9 mouse cellular contexts compared by ENCODE assay signal in genomic region chr11:44517561-44518280, GRCm38 (mm10). TPM values are rescaled to one million over a fixed set of nuclear protein-coding genes. Genes with fewer than 3 reads are reported as not detected.
DNase-seq lines count a peak whose midpoint lies in the region; ATAC-seq and TF ChIP-seq lines count a peak whose summit lies in the region.
"Had no signal": no experiment of that assay in that cellular context is flagged by ENCODE, and none has a peak within 500 bp of the region (broad histone marks: within the 10 kb centered on the region; RNA-seq: fewer than 3 reads in every experiment).

No protein-coding gene starts in this region.

- no peaks in the 10 kb centered on the region for H3K27me3 ChIP-seq in kidney, embryonic 16.5 days (ENCODE audit: insufficient read depth, low read length)
- no peaks in the 10 kb centered on the region for H3K27me3 ChIP-seq in intestine, postnatal 0 days (replicated peaks; ENCODE audit: control insufficient read depth, insufficient read depth, low read length)
- no peaks in the 10 kb centered on the region for H3K27me3 ChIP-seq in neural tube, embryonic 14.5 days (ENCODE audit: control insufficient read depth, insufficient read depth, low read length)

- TF ChIP-seq POLR2A in cortical plate, adult 2 months (IDR thresholded peaks at IDR 0.05; ENCODE audit: extremely low read depth, insufficient read depth, low read length) = no peak
- no peak for TF ChIP-seq POLR2A in lung, adult 2 months (IDR thresholded peaks at IDR 0.05; ENCODE audit: borderline replicate concordance, extremely low read depth, low read depth, low read length)

- no peaks in the 10 kb centered on the region for H3K9me3 ChIP-seq in kidney, embryonic 16.5 days (ENCODE audit: low read length)
- no peaks in the 10 kb centered on the region for H3K9me3 ChIP-seq in intestine, postnatal 0 days (ENCODE audit: control insufficient read depth)
- no peaks in the 10 kb centered on the region for H3K9me3 ChIP-seq in neural tube, embryonic 14.5 days (ENCODE audit: control insufficient read depth, low read length)

- DNase-seq in kidney, postnatal 14 days = no peak
- DNase-seq in yolk sac, embryonic 10.5 days (ENCODE audit: low spot score) = no peak
- DNase-seq in adipocyte (ENCODE audit: low spot score) = no peak
- DNase-seq in lung, adult 2 months = no peak
- DNase-seq: lung, postnatal 14 days had no signal

- H3K4me3 ChIP-seq in kidney, embryonic 16.5 days (ENCODE audit: low read length) = peak overlapping the region; percentile 95
- peak overlapping the region; percentile 72; the same call in 1 of the 2 replicates for H3K4me3 ChIP-seq in cortical plate, adult 2 months (ENCODE audit: insufficient read depth, low read length)
- H3K4me3 ChIP-seq in intestine, postnatal 0 days (ENCODE audit: low read depth, low read length) = peak overlapping the region; percentile 99
- H3K4me3 ChIP-seq in neural tube, embryonic 14.5 days (ENCODE audit: low read depth, low read length) = peak overlapping the region; percentile 90
- no peak overlapping the region for H3K4me3 ChIP-seq in lung, adult 2 months (replicated peaks; ENCODE audit: extremely low read depth, low read depth, low read length)

- no peak for TF ChIP-seq CTCF in cortical plate, adult 2 months (IDR thresholded peaks at IDR 0.05; ENCODE audit: extremely low read depth, insufficient read depth, low read length)
- TF ChIP-seq CTCF in intestine, postnatal 0 days (IDR thresholded peaks at IDR 0.05; ENCODE audit: low read depth) = peak; percentile 44
- no peak for TF ChIP-seq CTCF in lung, adult 2 months (IDR thresholded peaks at IDR 0.05; ENCODE audit: insufficient read depth, low read length)

- no peak for ATAC-seq in kidney, embryonic 16.5 days (ENCODE audit: low FRiP score, low TSS enrichment)
- ATAC-seq in intestine, postnatal 0 days = no peak
- peak; percentile 1; the same call in 1 of the 2 replicates for ATAC-seq in neural tube, embryonic 14.5 days (ENCODE audit: low read depth)

- H3K4me1 ChIP-seq in kidney, embryonic 16.5 days (ENCODE audit: insufficient read depth, low read length) = peaks cover 19% of the 10 kb centered on the region
- no peaks in the 10 kb centered on the region; the same call in 1 of the 2 replicates for H3K4me1 ChIP-seq in cortical plate, adult 2 months (ENCODE audit: control insufficient read depth, insufficient read depth, low read length)
- H3K4me1 ChIP-seq in intestine, postnatal 0 days (replicated peaks; ENCODE audit: control insufficient read depth, insufficient read depth, low read length) = no peaks in the 10 kb centered on the region
- peaks cover 12% of the 10 kb centered on the region for H3K4me1 ChIP-seq in neural tube, embryonic 14.5 days (ENCODE audit: control insufficient read depth, insufficient read depth, low read length)
- H3K4me1 ChIP-seq in lung, adult 2 months (ENCODE audit: control insufficient read depth, insufficient read depth, low read length) = 0 out of 2 replicates have a peak, but pooled peaks cover 2% of the 10 kb centered on the region

- no peak overlapping the region for H3K27ac ChIP-seq in kidney, embryonic 16.5 days (ENCODE audit: low read length)
- no peak overlapping the region for H3K27ac ChIP-seq in cortical plate, adult 2 months (ENCODE audit: insufficient read depth, low read length)
- H3K27ac ChIP-seq in intestine, postnatal 0 days (ENCODE audit: low read depth, low read length) = no peak overlapping the region
- 0 out of 2 replicates have a peak overlapping the region, but pooled peaks have one; percentile 92 for H3K27ac ChIP-seq in neural tube, embryonic 14.5 days (ENCODE audit: low read depth, low read length)

- no peaks in the 10 kb centered on the region for H3K36me3 ChIP-seq in kidney, embryonic 16.5 days (ENCODE audit: insufficient read depth, low read length)
- no peaks in the 10 kb centered on the region for H3K36me3 ChIP-seq in intestine, postnatal 0 days (ENCODE audit: control insufficient read depth, insufficient read depth)
- no peaks in the 10 kb centered on the region for H3K36me3 ChIP-seq in neural tube, embryonic 14.5 days (ENCODE audit: control insufficient read depth, insufficient read depth, low read length)

- 39% methylated on average over 6 of the region's 6 CpGs for WGBS in kidney, embryonic 16.5 days
- 31% methylated on average over 6 of the region's 6 CpGs for WGBS in intestine, postnatal 0 days
- WGBS in neural tube, embryonic 14.5 days = 45% methylated on average over 6 of the region's 6 CpGs
- 43% methylated on average over 6 of the region's 6 CpGs for WGBS in lung, adult 2 months

- peak overlapping the region; percentile 63 for H3K4me2 ChIP-seq in kidney, embryonic 16.5 days (replicated peaks; ENCODE audit: low read depth, low read length)
- H3K4me2 ChIP-seq in intestine, postnatal 0 days (replicated peaks; ENCODE audit: low read depth) = peak overlapping the region; percentile 72
- peak overlapping the region; percentile 71 for H3K4me2 ChIP-seq in neural tube, embryonic 14.5 days (ENCODE audit: low read depth, low read length)

- H3K9ac ChIP-seq in kidney, embryonic 16.5 days (replicated peaks; ENCODE audit: low read length) = peak overlapping the region; percentile 97; the same call in 1 of the 2 replicates
- H3K9ac ChIP-seq in intestine, postnatal 0 days (ENCODE audit: low read depth, low read length) = no peak overlapping the region
- no peak overlapping the region for H3K9ac ChIP-seq in neural tube, embryonic 14.5 days (replicated peaks; ENCODE audit: low read depth, low read length)

RNA-seq across cellular contexts. Expression of gene Rnf145, which starts 1.0 kb away (rescaled TPM):
- 61.4 and 64.3 TPM in 2 replicates for polyA plus RNA-seq in kidney, embryonic 16.5 days (2015; fragmentation: Nextera tagmentation; extraction: Ambion mirVana)
- 88.7 and 91.3 TPM in 2 replicates for polyA plus RNA-seq in cortical plate, adult 2 months (2012; rRNA removed)
- 22.8 and 28.2 TPM in 2 replicates for polyA plus RNA-seq in intestine, postnatal 0 days (2015; fragmentation: Nextera tagmentation; extraction: Ambion mirVana)
- 114 and 141 TPM in 2 replicates for polyA plus RNA-seq in neural tube, embryonic 14.5 days (2014; fragmentation: Nextera tagmentation; extraction: Ambion mirVana)
- polyA plus RNA-seq in lung, adult 2 months (2012; rRNA removed) = 104 and 266 TPM in 2 replicates

RNA-seq across cellular contexts. Expression of gene Ublcp1, which starts 47.4 kb away (rescaled TPM):
- polyA plus RNA-seq in kidney, embryonic 16.5 days (2015; fragmentation: Nextera tagmentation; extraction: Ambion mirVana) = 63.1 and 63.2 TPM in 2 replicates
- 66.2 and 67.6 TPM in 2 replicates for polyA plus RNA-seq in cortical plate, adult 2 months (2012; rRNA removed)
- 43.4 and 43.7 TPM in 2 replicates for polyA plus RNA-seq in intestine, postnatal 0 days (2015; fragmentation: Nextera tagmentation; extraction: Ambion mirVana)
- polyA plus RNA-seq in neural tube, embryonic 14.5 days (2014; fragmentation: Nextera tagmentation; extraction: Ambion mirVana) = 66.2 and 73.9 TPM in 2 replicates
- 7.4 and 11.3 TPM in 2 replicates for polyA plus RNA-seq in lung, adult 2 months (2012; rRNA removed)
